Mouse (Mus musculus) heart, embryonic 10.5 days (tissue): ENCODE measurements around the gene Gstm2. TPM values are rescaled to one million over a fixed set of nuclear protein-coding genes. Genes with fewer than 3 reads are reported as not detected.

Experiments used
- polyA plus RNA-seq: library from polyadenylated mRNA; unstranded; fragments of >200 nt; fragmentation: Nextera tagmentation; extraction: Ambion mirVana; gene quantifications from 2 replicates; pipeline ENCODE4 v1.2.1, GENCODE M21; 2016

Gstm2 gene
- polyA plus RNA-seq, 1 experiment from 2014 or later = 46.9 TPM

Other genes with a start within 250 kb of the Gstm2 start
- 10.4 and 11.3 TPM in 2 replicates for gene Csf1, start 226.0 kb downstream of the Gstm2 start, polyA plus RNA-seq
- gene Eps8l3, start 109.2 kb downstream of the Gstm2 start, polyA plus RNA-seq = not detected in 2 replicates
- gene Gstm5, start 90.6 kb downstream of the Gstm2 start, polyA plus RNA-seq = 121 and 146 TPM in 2 replicates
- gene Gstm7, start 54.6 kb downstream of the Gstm2 start, polyA plus RNA-seq = 14.1 and 16.1 TPM in 2 replicates
- 9.5 and 10.6 TPM in 2 replicates for gene Gstm6, start 42.7 kb downstream of the Gstm2 start, polyA plus RNA-seq
- gene Gstm3, start 17.2 kb downstream of the Gstm2 start, polyA plus RNA-seq = 1.2 TPM in 1 of 2 replicates, not detected in the other
- gene Gstm1, start 31.5 kb upstream of the Gstm2 start, polyA plus RNA-seq = 30.1 and 62.2 TPM in 2 replicates
- gene Gstm4, start 58.4 kb upstream of the Gstm2 start, polyA plus RNA-seq = 16.9 and 21.1 TPM in 2 replicates
- 57.5 and 62.8 TPM in 2 replicates for gene Ampd2, start 100.2 kb upstream of the Gstm2 start, polyA plus RNA-seq
- 1.1 and 1.9 TPM in 2 replicates for gene Gnat2, start 106.3 kb upstream of the Gstm2 start, polyA plus RNA-seq
- gene Gnai3, start 159.7 kb upstream of the Gstm2 start, polyA plus RNA-seq = 106 and 131 TPM in 2 replicates
- 0.11 and 0.33 TPM in 2 replicates for gene Gpr61, start 168.4 kb upstream of the Gstm2 start, polyA plus RNA-seq
- gene Amigo1, start 199.9 kb upstream of the Gstm2 start, polyA plus RNA-seq = 1.4 and 3.3 TPM in 2 replicates
- gene Cyb561d1, start 214.8 kb upstream of the Gstm2 start, polyA plus RNA-seq = 3.1 and 3.9 TPM in 2 replicates
- 9.2 and 11.7 TPM in 2 replicates for gene Atxn7l2, start 224.5 kb upstream of the Gstm2 start, polyA plus RNA-seq
- gene Sypl2, start 240.2 kb upstream of the Gstm2 start, polyA plus RNA-seq = 0.39 and 1.0 TPM in 2 replicates